In the genomic region with DNA sequence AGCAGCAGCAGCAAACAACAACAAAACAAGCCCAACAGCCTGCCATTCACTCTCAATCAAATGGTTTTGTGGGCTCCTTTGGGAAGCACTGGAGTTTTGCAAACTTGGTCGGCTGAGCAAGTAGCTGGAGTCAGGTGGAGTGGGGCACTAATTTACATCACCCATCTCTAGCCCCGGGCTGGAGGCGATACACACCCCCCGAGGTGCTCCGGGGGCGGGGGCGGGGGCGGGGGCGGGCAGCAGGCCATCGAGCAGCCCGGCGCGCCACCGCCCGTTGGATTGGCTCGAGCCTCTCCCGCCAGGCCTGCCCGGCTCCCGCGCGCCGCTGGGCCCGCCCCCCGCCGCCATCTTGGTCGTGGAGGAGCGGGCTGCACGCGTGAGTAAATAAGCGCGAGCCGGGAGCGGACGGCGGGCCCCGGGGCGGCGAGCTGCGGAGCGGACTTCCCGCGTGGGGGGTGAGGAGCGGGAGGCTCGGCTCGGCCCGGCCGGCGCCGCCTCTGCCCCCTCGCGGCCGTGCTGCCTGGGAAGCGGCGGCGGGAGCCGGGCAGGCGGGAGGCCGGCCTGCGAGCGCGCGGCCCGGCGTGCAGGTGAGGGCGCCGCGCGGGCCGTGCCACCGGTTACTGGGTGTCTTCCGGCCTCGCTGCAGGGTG, we compare ENCODE assay signal across 7 mouse cellular contexts. TPM values are rescaled to one million over a fixed set of nuclear protein-coding genes. Genes with fewer than 3 reads are reported as not detected.
A peak's percentile ranks its signal among the peaks of the same experiment; 100 is the strongest.
DNase-seq lines count a peak whose midpoint lies in the region; ATAC-seq and TF ChIP-seq lines count a peak whose summit lies in the region.

A gene (plus strand): TSS at position 342 of the 650 bp plus-strand sequence.

- under 1% methylated on average over 60 of the region's 72 CpGs for WGBS in embryonic facial prominence, embryonic 12.5 days
- under 1% methylated on average over 63 of the region's 72 CpGs for WGBS in kidney, adult 2 months
- 0% methylated on average over 46 of the region's 72 CpGs for WGBS in limb, embryonic 11.5 days
- WGBS in midbrain, embryonic 13.5 days, result under 1% methylated on average over 55 of the region's 72 CpGs
- WGBS in small intestine, adult 2 months, result under 1% methylated on average over 64 of the region's 72 CpGs

- ATAC-seq in embryonic facial prominence, embryonic 12.5 days (ENCODE audit: insufficient number of reproducible peaks, insufficient read depth, low FRiP score, low TSS enrichment), result peak; percentile 94
- peak; percentile 93 for ATAC-seq in limb, embryonic 11.5 days (ENCODE audit: insufficient number of reproducible peaks, low FRiP score, low TSS enrichment, low read depth)
- ATAC-seq in midbrain, embryonic 13.5 days, result peak; percentile 97

- peaks cover 11% of the 10 kb centered on the region; the same call in 1 of the 2 replicates for H3K4me1 ChIP-seq in embryonic facial prominence, embryonic 12.5 days
- H3K4me1 ChIP-seq in kidney, adult 2 months (ENCODE audit: control insufficient read depth, insufficient read depth, low read length), result no peaks in the 10 kb centered on the region; the same call in 1 of the 2 replicates
- H3K4me1 ChIP-seq in limb, embryonic 11.5 days (ENCODE audit: control insufficient read depth, insufficient read depth, low read length), result 0 out of 2 replicates have a peak, but pooled peaks cover 3% of the 10 kb centered on the region
- H3K4me1 ChIP-seq in midbrain, embryonic 13.5 days (replicated peaks), result peaks cover 23% of the 10 kb centered on the region
- no peaks in the 10 kb centered on the region for H3K4me1 ChIP-seq in small intestine, adult 2 months (ENCODE audit: control insufficient read depth, insufficient read depth, insufficient read length, low read length)

- peak within 1 kb of the TSS; percentile 55 for H3K4me2 ChIP-seq in embryonic facial prominence, embryonic 12.5 days (replicated peaks)
- H3K4me2 ChIP-seq in limb, embryonic 11.5 days (ENCODE audit: low read depth, severe bottlenecking), result peak within 1 kb of the TSS; percentile 61
- H3K4me2 ChIP-seq in midbrain, embryonic 13.5 days (replicated peaks), result peak within 1 kb of the TSS; percentile 75

- peak within 1 kb of the TSS; percentile 89 for H3K27ac ChIP-seq in embryonic facial prominence, embryonic 12.5 days
- H3K27ac ChIP-seq in kidney, adult 2 months (ENCODE audit: insufficient read depth, low read depth, low read length), result peak within 1 kb of the TSS; percentile 43
- peak within 1 kb of the TSS; percentile 91 for H3K27ac ChIP-seq in limb, embryonic 11.5 days (replicated peaks; ENCODE audit: low read depth, low read length)
- peak within 1 kb of the TSS; percentile 85 for H3K27ac ChIP-seq in midbrain, embryonic 13.5 days
- peak within 1 kb of the TSS; percentile 6; the same call in 1 of the 2 replicates for H3K27ac ChIP-seq in small intestine, adult 2 months (ENCODE audit: insufficient read depth, low read depth, low read length)

- peak; percentile 94 for DNase-seq in adrenal gland, postnatal 25 days
- peak; percentile 88 to 91 for DNase-seq in heart, adult 18-20 months
- peak; percentile 92 for DNase-seq in kidney, adult 2 months
- peak; percentile 93 for DNase-seq in limb, embryonic 11.5 days (ENCODE audit: low spot score)

- TF ChIP-seq CTCF in kidney, adult 2 months (conservative IDR thresholded peaks at IDR 0.05; ENCODE audit: insufficient read depth, insufficient read length, low read depth, low read length), result no peak
- TF ChIP-seq CTCF in small intestine, adult 2 months (IDR thresholded peaks at IDR 0.05; ENCODE audit: extremely low read depth, insufficient read length, insufficient replicate concordance, low read depth, low read length), result no peak

- no peaks in the 10 kb centered on the region for H3K27me3 ChIP-seq in embryonic facial prominence, embryonic 12.5 days
- H3K27me3 ChIP-seq in kidney, adult 2 months (replicated peaks; ENCODE audit: control insufficient read depth, insufficient read depth, low read length), result no peaks in the 10 kb centered on the region
- H3K27me3 ChIP-seq in limb, embryonic 11.5 days (ENCODE audit: control insufficient read depth, insufficient read depth, low read length), result no peaks in the 10 kb centered on the region
- no peaks in the 10 kb centered on the region for H3K27me3 ChIP-seq in midbrain, embryonic 13.5 days
- no peaks in the 10 kb centered on the region; the same call in 1 of the 2 replicates for H3K27me3 ChIP-seq in small intestine, adult 2 months (ENCODE audit: control insufficient read depth, insufficient read depth, low read length)

- peak within 1 kb of the TSS; percentile 96 for H3K9ac ChIP-seq in embryonic facial prominence, embryonic 12.5 days
- H3K9ac ChIP-seq in limb, embryonic 11.5 days (ENCODE audit: low read length), result peak within 1 kb of the TSS; percentile 97
- H3K9ac ChIP-seq in midbrain, embryonic 13.5 days (replicated peaks), result peak within 1 kb of the TSS; percentile 92

- H3K36me3 ChIP-seq in embryonic facial prominence, embryonic 12.5 days, result peaks cover 18% of the 10 kb centered on the region
- no peaks in the 10 kb centered on the region for H3K36me3 ChIP-seq in kidney, adult 2 months (ENCODE audit: control insufficient read depth, insufficient read depth, low read length)
- peaks cover 10% of the 10 kb centered on the region; the same call in 1 of the 2 replicates for H3K36me3 ChIP-seq in limb, embryonic 11.5 days (ENCODE audit: control insufficient read depth, insufficient read depth, low read length)
- peaks cover 18% of the 10 kb centered on the region for H3K36me3 ChIP-seq in midbrain, embryonic 13.5 days
- peaks cover 2% of the 10 kb centered on the region for H3K36me3 ChIP-seq in small intestine, adult 2 months (ENCODE audit: control insufficient read depth, insufficient read depth, low read length)

- H3K9me3 ChIP-seq in embryonic facial prominence, embryonic 12.5 days, result no peaks in the 10 kb centered on the region
- no peaks in the 10 kb centered on the region for H3K9me3 ChIP-seq in limb, embryonic 11.5 days (ENCODE audit: control insufficient read depth, low read length)
- H3K9me3 ChIP-seq in midbrain, embryonic 13.5 days, result no peaks in the 10 kb centered on the region

- peak within 1 kb of the TSS; percentile 96 for H3K4me3 ChIP-seq in embryonic facial prominence, embryonic 12.5 days
- peak within 1 kb of the TSS; percentile 87 for H3K4me3 ChIP-seq in kidney, adult 2 months (ENCODE audit: insufficient read depth, low read depth, low read length)
- H3K4me3 ChIP-seq in limb, embryonic 11.5 days (ENCODE audit: low read depth, low read length), result peak within 1 kb of the TSS; percentile 86
- H3K4me3 ChIP-seq in midbrain, embryonic 13.5 days (replicated peaks), result peak within 1 kb of the TSS; percentile 98
- H3K4me3 ChIP-seq in small intestine, adult 2 months (ENCODE audit: low read depth, low read length), result peak within 1 kb of the TSS; percentile 100

- no peak for TF ChIP-seq POLR2A in kidney, adult 2 months (IDR thresholded peaks at IDR 0.05; ENCODE audit: low read depth, low read length)
- no peak for TF ChIP-seq POLR2A in small intestine, adult 2 months (IDR thresholded peaks at IDR 0.05; ENCODE audit: low read depth, low read length)

RNA-seq across cellular contexts. Expression of the gene that starts here (rescaled TPM):
- 35.7 and 48.0 TPM in 2 replicates for total RNA-seq in adrenal gland, postnatal 25 days (2021)
- 54.4 and 57.4 TPM in 2 replicates for polyA plus RNA-seq in embryonic facial prominence, embryonic 12.5 days (2016; fragmentation: Nextera tagmentation; extraction: Ambion mirVana)
- 10 to 100 TPM; 20.6 to 22.0 TPM for total RNA-seq in heart, adult 18-20 months (2021)
- 0.98 and 1.6 TPM in 2 replicates for polyA plus RNA-seq in kidney, adult 2 months (2012; rRNA removed)
- polyA plus RNA-seq in limb, embryonic 11.5 days (2014; fragmentation: Nextera tagmentation; extraction: Ambion mirVana), result 60.0 and 65.2 TPM in 2 replicates
- 22.3 and 28.7 TPM in 2 replicates for polyA plus RNA-seq in midbrain, embryonic 13.5 days (2015; fragmentation: Nextera tagmentation; extraction: Ambion mirVana)
- 0.18 and 0.79 TPM in 2 replicates for polyA plus RNA-seq in small intestine, adult 2 months (2012; rRNA removed)

Comparison
In these comparisons a context has a peak if more than half of its experiments do, and no peak if none do; other contexts are left out.
1. Peak in every context shown above with its lines: DNase-seq, ATAC-seq, H3K4me3 ChIP-seq and H3K27ac ChIP-seq.
2. H3K27ac ChIP-seq: peak in every context shown above with its lines; median percentile 91 in limb, embryonic 11.5 days; 89 in embryonic facial prominence, embryonic 12.5 days; 85 in midbrain, embryonic 13.5 days; 43 in kidney, adult 2 months; 6 in small intestine, adult 2 months.